Mouse (Mus musculus): ENCODE results near the gene Tent2.

- TF ChIP-seq CTCF (IDR thresholded peaks at IDR 0.05; ENCODE audit: control insufficient read depth, insufficient read depth, low read length), result no peak
- no peak for TF ChIP-seq POLR2A (IDR thresholded peaks at IDR 0.05; ENCODE audit: borderline replicate concordance, control insufficient read depth, low read depth, low read length)
Observed at GRCm38 (mm10) chr13:93096643-93097042, 95.5 kb downstream of the Tent2 start.
